Mouse (Mus musculus) urinary bladder, postnatal 36 days (tissue): ENCODE data around the gene Gmpr.

Source experiments
- DNase-seq, 2 experiments: peaks; one replicate each; pipeline ENCODE4 v3.0.0; 2022; ENCODE audit warnings: low spot score in 2 of 2, mixed read lengths in 1 of 2

Gene Gmpr

GRCm38 (mm10) chr13:45502791-45503190 lies 4.5 kb upstream of the Gmpr start:
- DNase-seq = no peak

GRCm38 (mm10) chr13:45505546-45505945 lies 1.7 kb upstream of the Gmpr start:
- no peak for DNase-seq

GRCm38 (mm10) chr13:45508495-45508894 lies 1.3 kb downstream of the Gmpr start:
- peak in 1 of 2 experiments; percentile 66 for DNase-seq

- no peak for DNase-seq
Measured at GRCm38 (mm10) chr13:45509366-45509765, 2.1 kb downstream of the Gmpr start.

GRCm38 (mm10) chr13:45511706-45512435 lies 4.6 kb downstream of the Gmpr start:
- no peak for DNase-seq

GRCm38 (mm10) chr13:45512531-45512930 lies 5.3 kb downstream of the Gmpr start:
- peak in 1 of 2 experiments; percentile 19 for DNase-seq

GRCm38 (mm10) chr13:45513009-45513984 lies 6.1 kb downstream of the Gmpr start:
- peak in 1 of 2 experiments; percentile 13 for DNase-seq

- no peak for DNase-seq
Measured at GRCm38 (mm10) chr13:45514115-45514514, 6.9 kb downstream of the Gmpr start.

GRCm38 (mm10) chr13:45514832-45515422 lies 7.7 kb downstream of the Gmpr start:
- no peak for DNase-seq

GRCm38 (mm10) chr13:45516501-45517393 lies 9.5 kb downstream of the Gmpr start:
- DNase-seq = peak in 1 of 2 experiments; percentile 48

- DNase-seq = no peak
Measured at GRCm38 (mm10) chr13:45524305-45524704, 17.1 kb downstream of the Gmpr start.

GRCm38 (mm10) chr13:45524791-45525435 lies 17.7 kb downstream of the Gmpr start:
- no peak for DNase-seq

GRCm38 (mm10) chr13:45526230-45526629 lies 19.0 kb downstream of the Gmpr start:
- DNase-seq = no peak

- DNase-seq = no peak
Measured at GRCm38 (mm10) chr13:45527232-45527964, 20.2 kb downstream of the Gmpr start.

GRCm38 (mm10) chr13:45528787-45529186 lies 21.5 kb downstream of the Gmpr start:
- no peak for DNase-seq

- no peak for DNase-seq
Measured at GRCm38 (mm10) chr13:45530754-45531153, 23.5 kb downstream of the Gmpr start.

GRCm38 (mm10) chr13:45535731-45536453 lies 28.6 kb downstream of the Gmpr start:
- no peak for DNase-seq

- DNase-seq = no peak
Measured at GRCm38 (mm10) chr13:45537110-45537509, 29.9 kb downstream of the Gmpr start.

GRCm38 (mm10) chr13:45538091-45538490 lies 30.8 kb downstream of the Gmpr start:
- DNase-seq = no peak
